Mouse (Mus musculus) lung, postnatal 0 days (tissue): ENCODE measurements at regions not wholly inside any gene's neighbourhood (a gene's known extent, or its start where the extent isn't known, plus 50 kb on each side); places are given as distances from the start of the nearest gene placed in this dataset.

Source experiments
- ATAC-seq: fragments of 200-750 bp; cut with Nextera tagmentation; 2 replicates; pipeline ENCODE4 v1.8.0; 2017; ENCODE audit warnings: moderate library complexity
- DNase-seq: peaks from one replicate; pipeline ENCODE4 v3.0.0-alpha.2; 2016; ENCODE audit warnings: low spot score
- H3K27ac ChIP-seq: fragments of 300-500 bp; sonication (generic); 2 replicates; pipeline ENCODE4 v1.5.1; 2014; ENCODE audit warnings: antibody characterized with exemption, mild to moderate bottlenecking, low read length, mixed read lengths
- H3K27me3 ChIP-seq: fragments of 300-500 bp; sonication (generic); replicated peaks from 2 replicates; pipeline ENCODE4 v1.6.1; 2014; ENCODE audit warnings: low read length, mixed read lengths; ENCODE audit not compliant: insufficient read depth
- H3K36me3 ChIP-seq: fragments of 300-500 bp; sonication (generic); 2 replicates; pipeline ENCODE4 v1.6.1; 2014; ENCODE audit warnings: low read length, mixed read lengths; ENCODE audit not compliant: insufficient read depth
- H3K4me1 ChIP-seq: fragments of 300-500 bp; sonication (generic); 2 replicates; pipeline ENCODE4 v1.6.1; 2014; ENCODE audit warnings: antibody characterized with exemption, low read depth, low read length, mixed read lengths; ENCODE audit not compliant: insufficient read depth
- H3K4me2 ChIP-seq: fragments of 300-500 bp; sonication (generic); replicated peaks from 2 replicates; pipeline ENCODE4 v1.6.1; 2014; ENCODE audit warnings: low read depth, mild to moderate bottlenecking, low read length, moderate library complexity, mixed read lengths
- H3K4me3 ChIP-seq: fragments of 300-500 bp; sonication (generic); 2 replicates; pipeline ENCODE4 v1.5.1; 2014; ENCODE audit warnings: low read depth, low read length
- H3K9ac ChIP-seq: fragments of 300-500 bp; sonication (generic); replicated peaks from 2 replicates; pipeline ENCODE4 v1.6.1; 2014; ENCODE audit warnings: low read depth, mild to moderate bottlenecking
- H3K9me3 ChIP-seq: fragments of 300-500 bp; sonication (generic); 2 replicates; pipeline ENCODE4 v1.6.1; 2016; ENCODE audit warnings: low read length, mixed read lengths
- CTCF ChIP-seq: IDR thresholded peaks from 2 replicates; pipeline ENCODE4 v1.5.1; 2016; ENCODE audit warnings: antibody characterized with exemption, mild to moderate bottlenecking
- EP300 ChIP-seq: IDR thresholded peaks from 2 replicates; pipeline ENCODE4 v1.6.1; 2016; ENCODE audit warnings: antibody characterized with exemption, mild to moderate bottlenecking, control low read depth
- WGBS: fragments of 180-500 bp; shearing (Covaris S2); extraction: QIAGEN DNeasy Blood & Tissue Kit; methylation state at CpG from one replicate; pipeline ENCODE4 v1.1.7; 2014; 5-methylcytosine and 5-hydroxymethylcytosine counted together

- Histone ChIP-seq H3K9me3 (no peaks in the 10 kb centered on the region), H3K27ac (no peak overlapping the region), H3K9ac (no peak overlapping the region), H3K27me3 (no peaks in the 10 kb centered on the region), H3K4me1 (no peaks in the 10 kb centered on the region), H3K4me3 (no peak overlapping the region), H3K36me3 (no peaks in the 10 kb centered on the region), H3K4me2 (no peak overlapping the region)
- 84% methylated on average over 6 of the region's 6 CpGs for WGBS
- ATAC-seq: no peak
- TF ChIP-seq CTCF (no peak), EP300 (no peak)
- no peak for DNase-seq
These were observed 259.6 kb upstream of the Jarid2 start for GRCm38 (mm10) chr13:44469675-44470074.

DNA sequence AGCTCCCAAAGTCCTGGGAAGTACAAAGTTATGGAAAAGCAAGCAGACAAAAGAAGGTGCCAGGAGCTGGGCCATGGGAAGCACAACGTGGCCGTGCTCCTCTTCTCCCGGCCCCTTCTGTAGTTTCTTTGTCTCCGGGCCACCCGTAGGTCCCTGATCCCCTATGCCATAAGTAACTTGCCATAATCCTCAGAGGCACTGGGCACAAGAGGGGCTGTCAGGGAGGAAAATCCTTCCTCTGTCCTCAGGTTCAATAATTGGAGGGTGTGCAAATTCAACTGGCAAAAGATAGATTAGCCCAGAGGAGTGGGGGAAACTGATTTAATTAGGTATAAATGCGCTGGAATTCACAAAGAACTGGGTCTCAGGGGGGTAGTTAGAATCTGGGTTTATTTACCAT is 256.1 kb upstream of the Jarid2 start:
- Histone ChIP-seq H3K27ac (no peak overlapping the region), H3K4me2 (no peak overlapping the region), H3K27me3 (no peaks in the 10 kb centered on the region), H3K4me3 (no peak overlapping the region), H3K36me3 (no peaks in the 10 kb centered on the region), H3K9ac (no peak overlapping the region), H3K4me1 (no peaks in the 10 kb centered on the region), H3K9me3 (no peaks in the 10 kb centered on the region)
- DNase-seq (no peak), ATAC-seq (no peak)
- no peak for TF ChIP-seq CTCF
- TF ChIP-seq EP300: no peak
- WGBS: 76% methylated on average over 5 of the region's 6 CpGs

DNA sequence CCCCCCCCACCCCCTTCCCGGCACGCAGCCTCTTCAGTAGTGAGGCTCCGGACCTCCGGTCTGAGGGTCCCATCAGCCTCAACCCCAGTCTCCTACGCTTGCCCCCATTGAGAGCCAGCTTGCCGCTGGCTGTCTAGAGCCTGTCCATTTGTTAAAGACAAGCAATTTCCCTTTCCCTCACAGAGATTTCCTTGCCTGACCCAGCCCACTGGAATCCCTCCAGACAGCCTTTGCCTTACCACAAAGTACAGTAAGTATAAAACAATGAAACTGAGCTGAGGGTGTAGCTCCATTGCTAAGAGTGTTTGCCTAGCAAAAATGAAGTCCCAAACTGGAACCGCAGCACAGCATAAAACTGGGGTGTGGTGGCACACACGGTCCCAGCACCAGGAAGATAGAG is 252.4 kb upstream of the Jarid2 start:
- DNase-seq: peak; percentile 67
- H3K9ac ChIP-seq: no peak overlapping the region
- no peaks in the 10 kb centered on the region for H3K36me3 ChIP-seq
- no peak for TF ChIP-seq EP300
- no peak for TF ChIP-seq CTCF
- H3K9me3 ChIP-seq: no peaks in the 10 kb centered on the region
- no peaks in the 10 kb centered on the region for H3K27me3 ChIP-seq
- H3K4me2 ChIP-seq: 0 out of 2 replicates have a peak overlapping the region, but pooled peaks have one; percentile 25
- H3K4me1 ChIP-seq: no peaks in the 10 kb centered on the region; the same call in 1 of the 2 replicates
- H3K27ac ChIP-seq: no peak overlapping the region
- WGBS: 24% methylated on average over 8 of the region's 8 CpGs
- no peak overlapping the region for H3K4me3 ChIP-seq
- no peak for ATAC-seq

- 32% methylated on average over 7 of the region's 7 CpGs for WGBS
These were observed 249.1 kb upstream of the Jarid2 start for GRCm38 (mm10) chr13:44480128-44480527.

DNA sequence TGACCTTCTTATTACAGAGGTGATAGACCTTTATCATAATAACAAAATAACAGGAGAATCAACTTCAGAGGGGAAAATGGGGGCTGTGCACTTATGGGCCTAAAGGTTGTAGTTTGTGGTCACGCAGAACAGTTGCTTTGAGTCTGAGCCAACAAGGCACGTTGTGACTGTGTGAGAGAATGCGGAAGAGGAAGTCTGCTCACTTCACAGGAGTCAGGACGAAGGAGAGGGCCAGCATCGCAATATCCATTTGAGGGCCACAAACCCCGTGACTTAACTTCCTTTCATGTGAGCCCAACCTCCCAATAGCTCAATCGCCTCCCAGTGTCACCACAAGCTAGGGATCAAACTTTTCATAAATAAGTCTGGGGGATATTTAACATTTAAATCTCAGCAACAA is 246.6 kb upstream of the Jarid2 start:
- H3K4me1 ChIP-seq: no peaks in the 10 kb centered on the region; the same call in 1 of the 2 replicates
- no peak overlapping the region for H3K9ac ChIP-seq
- DNase-seq (peak; percentile 58), ATAC-seq (no peak)
- 64% methylated on average over 7 of the region's 7 CpGs for WGBS
- no peak overlapping the region for H3K27ac ChIP-seq
- no peak overlapping the region for H3K4me3 ChIP-seq
- H3K27me3 ChIP-seq: no peaks in the 10 kb centered on the region
- no peak overlapping the region for H3K4me2 ChIP-seq
- TF ChIP-seq EP300 (no peak), CTCF (no peak)
- H3K36me3 ChIP-seq: no peaks in the 10 kb centered on the region
- H3K9me3 ChIP-seq: no peaks in the 10 kb centered on the region

More at GRCm38 (mm10) chr13:44480128-44480527, 249.1 kb upstream of the Jarid2 start:
- Histone ChIP-seq H3K9ac (no peak overlapping the region), H3K27me3 (no peaks in the 10 kb centered on the region), H3K4me3 (no peak overlapping the region), H3K36me3 (no peaks in the 10 kb centered on the region), H3K9me3 (no peaks in the 10 kb centered on the region), H3K27ac (no peak overlapping the region), H3K4me2 (no peak overlapping the region), H3K4me1 (no peaks in the 10 kb centered on the region; the same call in 1 of the 2 replicates)
- ATAC-seq (no peak), DNase-seq (peak; percentile 62)
- no peak for TF ChIP-seq EP300

DNA sequence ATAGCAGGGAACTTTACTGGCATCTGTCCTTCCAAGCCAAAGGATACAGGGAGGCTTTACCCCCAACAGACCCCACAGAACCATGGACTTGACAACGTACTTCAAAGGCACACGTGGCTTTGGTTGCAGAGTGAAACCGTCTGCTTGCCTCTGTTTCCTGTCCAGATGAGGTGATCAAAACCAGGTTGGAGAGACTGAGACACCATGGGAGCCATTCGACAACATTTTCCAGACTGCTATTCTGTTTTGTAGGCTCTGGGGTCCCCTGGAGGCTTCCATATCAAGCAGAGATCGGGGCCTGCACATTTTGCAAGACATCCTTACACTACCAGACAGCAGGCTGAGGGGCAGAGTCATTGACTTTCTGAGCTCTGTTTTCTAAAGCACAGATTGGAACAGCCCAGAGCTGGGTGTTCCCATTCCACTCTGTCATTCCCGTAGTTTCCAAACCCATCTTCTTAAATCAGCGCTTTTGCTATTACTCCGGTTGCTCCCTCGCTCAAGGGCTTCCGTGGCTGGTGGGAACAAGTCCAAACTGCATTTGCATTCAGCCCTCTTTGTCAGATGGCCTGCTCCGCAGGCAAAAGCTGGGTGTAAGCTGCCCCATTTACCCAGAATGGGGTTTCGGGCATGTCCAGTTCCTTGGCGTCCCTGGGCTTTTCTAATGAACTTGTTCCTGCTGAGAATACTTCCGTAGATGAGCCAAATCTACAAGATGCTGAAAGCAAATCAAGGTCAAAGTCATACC is 244.5 kb upstream of the Jarid2 start:
- Histone ChIP-seq H3K4me2 (no peak overlapping the region), H3K4me3 (no peak overlapping the region), H3K27me3 (no peaks in the 10 kb centered on the region), H3K9me3 (no peaks in the 10 kb centered on the region), H3K36me3 (no peaks in the 10 kb centered on the region), H3K9ac (no peak overlapping the region), H3K4me1 (no peaks in the 10 kb centered on the region; the same call in 1 of the 2 replicates), H3K27ac (no peak overlapping the region)
- 66% methylated on average over 14 of the region's 14 CpGs for WGBS
- ATAC-seq: no peak
- DNase-seq: no peak
- TF ChIP-seq CTCF: no peak
- TF ChIP-seq EP300: no peak
